Mouse (Mus musculus): Measurements from ENCODE around the gene 2210016F16Rik.
A peak's percentile ranks its signal among the peaks of the same experiment; 100 is the strongest.
"Not testable (repeated sequence)": the region's sequence is repeated elsewhere in the genome, so short reads cannot be mapped to it uniquely, and the experiment has no call there.

The 2210016F16Rik gene

DNA sequence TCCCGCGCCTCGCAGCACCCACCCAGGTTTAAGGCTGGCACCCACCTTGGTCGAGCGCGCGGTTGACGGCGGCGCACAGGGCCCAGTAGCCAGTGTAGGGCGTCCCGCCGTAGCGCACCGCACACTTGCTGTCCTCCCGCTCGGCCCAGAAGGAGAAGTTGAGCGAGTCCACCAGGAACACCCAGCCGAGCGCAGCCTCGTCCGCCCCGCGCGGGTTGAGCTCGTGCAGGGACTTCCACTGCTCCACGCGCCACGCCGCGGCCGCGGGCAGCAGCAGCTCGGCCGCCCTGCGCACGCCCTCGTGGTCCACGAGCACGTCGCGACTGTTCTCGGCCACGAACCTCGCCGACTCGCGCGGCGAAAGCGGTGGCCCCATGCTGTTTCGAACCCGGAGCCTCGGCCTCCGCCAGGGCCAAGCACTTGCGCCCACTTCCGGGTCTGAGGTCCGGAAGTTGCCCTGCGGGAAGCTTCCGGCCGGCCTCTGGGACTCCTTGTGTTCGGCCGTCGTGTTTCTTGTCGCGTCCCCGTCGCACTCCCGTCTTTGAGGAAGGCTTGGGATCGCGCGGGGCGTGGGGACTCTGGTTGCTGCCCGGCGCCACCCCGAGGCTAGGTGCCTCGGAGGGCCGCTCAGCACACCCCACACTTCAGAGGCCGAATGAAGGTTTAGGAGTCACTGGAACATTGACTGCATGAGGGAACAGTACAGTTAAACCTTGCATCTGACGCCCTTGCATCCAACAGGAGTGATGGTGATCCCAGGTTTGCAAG is at the start of gene 2210016F16Rik:
2210016F16Rik (minus strand) TSS at position 447 of the 768 bp plus-strand sequence.
- DNase-seq, result peak; percentile 75

DNA sequence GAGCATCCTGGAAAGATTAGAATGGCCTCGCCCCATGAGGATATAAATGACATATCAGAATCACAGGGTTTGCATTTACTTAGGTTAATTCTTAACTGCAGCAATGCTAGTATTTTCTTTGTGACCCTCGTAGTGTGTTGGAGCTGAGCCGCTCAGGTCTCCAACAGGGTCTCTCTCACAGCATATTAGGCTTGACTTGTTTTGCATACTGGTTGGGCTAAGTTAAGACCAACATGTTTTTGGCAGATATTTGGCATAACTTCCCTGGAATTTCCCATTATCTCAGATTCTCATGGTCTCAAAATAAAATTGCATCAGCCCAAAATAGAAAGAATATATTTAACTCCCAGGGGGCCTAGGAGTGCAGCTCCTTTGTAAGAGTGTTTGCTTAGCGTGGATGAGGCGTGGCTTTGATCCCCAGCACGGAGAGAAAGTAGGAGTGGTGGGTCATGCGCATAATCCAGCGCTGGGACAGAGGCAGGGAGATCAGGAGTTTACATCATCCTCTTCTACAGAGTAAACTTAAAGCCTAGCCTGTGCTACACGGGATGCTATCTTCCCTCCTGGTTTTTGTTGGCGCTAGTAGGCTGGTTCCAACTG is 38.1 kb upstream of the 2210016F16Rik start:
- DNase-seq, result no peak

DNA sequence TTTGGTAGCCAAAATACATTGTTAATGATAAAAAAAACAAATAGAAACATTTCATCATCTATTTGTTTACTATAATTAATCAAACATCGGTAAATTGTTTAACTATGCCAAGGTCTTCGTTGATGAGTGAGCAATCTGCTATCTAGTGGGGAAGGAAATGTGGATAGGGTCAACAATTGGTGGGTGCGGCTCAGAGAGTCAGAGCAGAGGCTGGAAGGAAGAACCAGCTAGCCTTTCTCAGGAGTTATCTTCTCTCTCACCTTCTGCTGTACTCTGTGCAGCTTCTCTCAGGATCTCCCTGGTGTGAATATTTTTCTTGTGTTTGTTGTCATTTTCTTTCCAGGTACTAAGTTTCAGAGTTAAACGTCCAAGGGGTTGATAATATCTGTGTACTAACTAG is 37.2 kb upstream of the 2210016F16Rik start:
- DNase-seq, result no peak

DNA sequence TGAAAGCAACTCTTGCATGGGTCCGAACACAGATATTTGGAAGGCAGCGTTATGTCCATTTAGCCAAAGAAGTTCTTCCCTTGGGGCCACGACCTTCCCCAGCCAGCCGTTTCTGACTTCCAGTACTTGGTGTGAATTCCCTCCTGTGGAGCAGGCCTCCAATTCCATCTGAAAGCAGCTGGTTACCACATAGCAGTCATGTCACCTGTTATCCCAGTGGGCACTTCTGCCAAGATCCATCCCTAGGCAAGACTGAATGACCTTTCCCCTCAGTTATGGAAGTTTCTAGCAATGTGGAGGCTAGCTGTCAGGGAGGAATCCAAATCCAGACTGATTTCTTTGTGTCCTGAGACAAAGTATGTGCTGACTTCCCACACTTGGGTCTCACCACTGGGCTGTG is 36.0 kb upstream of the 2210016F16Rik start:
- no peak for DNase-seq

DNA sequence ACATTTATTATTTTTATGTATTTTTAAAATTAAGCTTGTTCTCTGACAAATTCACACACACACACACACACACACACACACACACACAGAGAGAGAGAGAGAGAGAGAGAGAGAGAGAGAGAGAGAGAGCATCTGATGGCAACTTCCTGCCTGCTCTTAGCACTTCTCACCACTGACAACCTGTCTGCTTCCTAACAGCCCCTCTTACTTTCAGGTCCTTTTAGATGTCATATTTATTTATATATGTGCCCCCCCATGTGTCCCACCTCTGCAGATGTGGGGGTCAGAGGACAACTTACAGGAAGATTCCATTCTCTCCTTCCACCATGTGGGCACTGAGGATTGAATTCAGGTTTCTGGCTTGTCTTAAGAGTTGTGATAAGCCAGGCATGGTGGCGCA is 34.2 kb upstream of the 2210016F16Rik start:
- no peak for DNase-seq

DNA sequence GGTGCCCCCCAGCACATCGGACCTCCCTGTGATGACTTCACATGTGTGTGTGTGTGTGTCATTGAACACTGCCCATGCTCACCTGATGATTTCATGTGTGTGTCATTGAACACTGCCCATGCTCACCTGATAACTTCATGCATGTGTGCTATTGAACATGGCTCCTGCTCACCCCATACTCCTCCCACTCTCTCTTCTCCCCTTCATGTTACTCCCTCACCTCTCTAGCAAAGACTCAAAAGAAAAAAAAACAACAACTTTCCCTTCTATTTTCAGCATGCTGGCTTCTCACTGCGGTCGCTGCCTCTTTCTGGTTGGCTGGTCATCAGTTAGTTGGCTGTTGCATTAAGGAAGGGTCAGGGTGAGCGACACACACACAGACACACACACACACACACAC is 33.6 kb upstream of the 2210016F16Rik start:
- DNase-seq, result no peak

GRCm38 (mm10) chr13:58415838-58416237 is 30.8 kb upstream of the 2210016F16Rik start:
- DNase-seq, result no peak

DNA sequence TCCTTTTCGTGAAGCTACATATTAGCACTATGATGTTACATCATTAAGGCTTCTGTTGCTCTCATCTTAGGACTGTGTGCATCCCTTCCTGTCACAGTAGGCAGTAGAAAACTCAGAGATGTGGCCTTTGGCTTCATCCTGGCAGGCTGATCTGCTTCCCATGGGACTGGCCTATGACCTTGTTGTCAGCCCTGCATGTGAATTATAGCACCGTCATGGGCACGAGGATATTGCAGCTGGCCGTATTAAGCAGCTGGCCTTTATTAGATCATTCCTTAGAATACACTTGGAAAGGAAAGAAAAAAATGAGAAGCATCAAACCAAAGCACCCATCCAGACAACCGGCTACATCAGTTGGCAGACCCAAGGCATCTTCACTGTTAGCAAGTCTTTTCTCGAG is 30.3 kb upstream of the 2210016F16Rik start:
- no peak for DNase-seq

DNA sequence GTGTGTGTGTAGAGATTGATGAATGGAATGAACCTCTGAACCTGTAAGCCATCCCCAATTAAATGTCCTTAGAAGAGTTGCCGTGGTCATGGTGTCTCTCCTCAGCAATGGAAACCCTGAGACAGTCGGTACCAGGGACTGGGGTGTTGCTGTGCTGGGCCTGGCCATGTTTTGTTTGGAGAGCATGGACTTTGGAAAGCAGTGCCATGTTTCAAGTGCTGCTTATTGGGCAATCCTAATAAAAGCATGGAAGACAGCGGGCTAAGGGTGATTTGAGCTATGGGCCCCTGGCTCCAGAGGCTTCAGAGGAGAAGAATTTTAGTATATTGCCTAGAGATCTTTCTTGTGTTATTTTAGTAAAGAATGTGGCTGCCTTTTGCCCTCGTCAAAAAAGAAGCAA is 26.0 kb upstream of the 2210016F16Rik start:
- no peak for DNase-seq

GRCm38 (mm10) chr13:58403243-58403642 is 18.2 kb upstream of the 2210016F16Rik start, which contains the start of gene Hnrnpk:
Gene Hnrnpk, minus strand, starts transcription at chr13:58403343.
- DNase-seq, result not testable (repeated sequence)

- DNase-seq, result peak; percentile 91
Observed at GRCm38 (mm10) chr13:58402744-58403110, 17.7 kb upstream of the 2210016F16Rik start.

GRCm38 (mm10) chr13:58402003-58402743 is 17.1 kb upstream of the 2210016F16Rik start, which contains the start of gene Rmi1:
Gene Rmi1, plus strand, starts transcription at chr13:58402248.
- DNase-seq, result peak; percentile 98

- peak; percentile 86 for DNase-seq
Observed at GRCm38 (mm10) chr13:58401135-58402002, 16.3 kb upstream of the 2210016F16Rik start.

- peak; percentile 14 for DNase-seq
Observed at GRCm38 (mm10) chr13:58400576-58400975, 15.6 kb upstream of the 2210016F16Rik start.

GRCm38 (mm10) chr13:58397651-58398050 is 12.6 kb upstream of the 2210016F16Rik start:
- no peak for DNase-seq

DNA sequence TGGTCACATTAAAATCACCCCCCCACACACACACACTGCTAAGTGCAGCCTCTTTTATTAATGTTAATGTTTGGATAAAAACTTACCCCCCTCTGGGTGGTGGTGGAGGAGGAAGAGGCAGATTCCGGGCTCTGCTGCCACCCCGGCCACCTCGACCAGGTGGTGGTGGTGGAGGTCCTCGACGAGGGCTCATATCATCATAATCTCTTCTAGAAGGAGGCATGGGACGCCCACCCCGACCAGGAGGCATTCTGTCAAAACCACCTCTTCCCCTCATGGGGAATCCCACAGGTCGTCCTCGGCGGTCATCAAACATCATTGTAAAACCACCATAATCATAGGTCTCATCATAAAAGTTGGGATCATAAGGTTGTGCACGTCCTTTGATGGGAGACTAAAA is 9.4 kb upstream of the 2210016F16Rik start:
- DNase-seq, result not testable (repeated sequence)

DNA sequence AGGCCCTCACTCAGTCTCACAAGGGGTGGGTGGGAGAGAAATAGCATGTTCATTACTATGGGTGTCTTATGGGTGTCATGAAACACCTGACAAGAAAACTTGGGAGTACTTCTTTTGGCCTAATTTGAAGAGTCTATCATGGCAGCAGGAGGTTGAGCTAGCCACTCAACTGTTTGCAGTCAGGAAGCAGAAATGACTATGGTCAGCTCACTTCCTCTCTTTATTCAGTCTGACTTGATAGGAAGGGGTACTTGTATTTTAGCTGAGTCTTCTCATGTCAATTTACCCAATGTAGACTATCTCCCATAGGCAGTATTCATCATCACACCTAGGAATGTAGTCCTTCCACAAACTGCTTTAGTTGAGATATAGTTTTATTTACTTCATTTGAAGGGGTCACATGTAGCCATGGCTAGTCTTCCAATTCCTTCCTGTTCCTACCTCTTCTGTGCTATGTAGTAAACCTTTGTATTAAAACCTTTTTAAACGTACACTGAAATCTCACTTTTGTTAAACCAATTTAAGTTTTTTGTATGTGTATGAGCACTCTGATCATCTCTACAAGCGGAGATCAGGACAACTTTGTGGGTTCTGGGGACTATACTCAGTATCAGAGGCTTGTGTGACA is 4.4 kb upstream of the 2210016F16Rik start:
- no peak for DNase-seq

DNA sequence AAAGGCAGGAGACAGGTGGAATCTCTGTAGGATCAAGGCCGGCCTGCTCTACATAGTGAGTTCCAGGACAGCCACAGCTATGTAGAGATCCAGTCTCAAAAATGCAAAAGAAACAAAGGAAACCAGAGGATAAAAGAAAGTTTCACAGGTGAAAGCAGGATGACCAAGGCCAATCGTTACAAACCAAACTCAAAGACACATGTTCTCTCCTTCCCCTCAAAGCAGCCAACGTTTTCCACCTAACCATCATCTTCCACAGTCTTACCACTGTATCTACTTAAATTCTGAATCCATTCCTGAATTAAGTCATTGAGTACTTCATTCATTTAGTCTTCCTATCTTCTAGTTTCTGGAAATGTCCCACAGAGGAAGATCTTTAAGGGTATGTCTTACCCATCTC is 3.4 kb upstream of the 2210016F16Rik start:
- no peak for DNase-seq

DNA sequence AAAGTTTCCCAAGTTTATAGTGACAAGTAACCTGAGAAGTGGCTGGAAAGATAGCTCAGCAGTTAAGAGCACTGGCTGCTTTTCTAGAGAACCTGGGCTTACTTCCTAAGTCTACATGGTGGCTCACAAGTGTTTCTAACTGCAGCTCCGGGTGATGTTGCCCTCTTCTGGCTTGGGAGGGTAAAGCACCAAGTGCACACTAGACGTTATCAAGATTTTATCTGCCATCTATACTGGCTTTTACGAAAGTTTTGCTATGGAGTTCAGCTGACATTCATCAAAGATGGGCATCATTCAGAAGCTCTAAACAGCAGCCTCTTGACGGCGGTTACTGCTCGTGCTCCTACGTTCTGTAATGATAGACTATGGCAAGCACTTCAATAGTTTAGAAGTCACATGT is 2.9 kb upstream of the 2210016F16Rik start:
- DNase-seq, result peak; percentile 88

DNA sequence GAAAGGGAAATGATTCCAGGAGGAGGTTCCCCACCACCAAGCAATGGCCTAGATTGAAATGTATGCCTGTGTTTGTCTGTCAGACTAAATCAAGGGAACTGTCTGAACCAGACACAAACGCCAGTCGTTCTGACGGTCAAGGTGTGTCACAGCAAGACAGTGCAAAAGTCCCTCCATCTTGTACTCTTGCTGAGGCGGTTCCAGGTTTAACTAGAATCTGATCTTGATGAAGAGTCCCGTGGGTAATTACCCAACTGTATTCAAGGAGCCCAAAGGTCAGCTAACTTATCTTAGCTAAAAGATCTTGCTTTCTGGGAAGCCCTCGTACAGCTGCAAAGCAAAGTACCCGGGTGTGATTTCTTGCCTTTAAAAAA is 509 bp upstream of the 2210016F16Rik start:
- no peak for DNase-seq

GRCm38 (mm10) chr13:58384371-58384770 is 654 bp downstream of the 2210016F16Rik start:
- no peak for DNase-seq

DNA sequence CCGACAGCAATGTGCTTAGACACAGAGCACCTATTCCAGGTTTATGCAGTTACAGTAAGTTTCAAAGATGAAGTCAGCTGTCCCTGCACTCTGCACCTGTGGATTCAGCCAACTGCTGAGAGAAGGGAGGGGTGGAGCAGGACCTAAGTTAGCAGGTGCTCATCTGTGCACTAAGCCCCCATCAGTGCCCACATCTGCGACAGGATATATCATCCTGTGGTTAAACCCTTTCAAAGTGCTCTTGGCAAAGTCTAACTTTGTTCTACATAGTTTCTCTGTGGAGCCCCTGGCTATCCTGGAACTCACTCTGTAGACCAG is 11.9 kb downstream of the 2210016F16Rik start:
- peak; percentile 45 for DNase-seq

All from thymus, postnatal 4 days (tissue).